Mouse (Mus musculus) heart, embryonic 11.5 days (tissue): Measurements from ENCODE around the gene Ccdc17. TPM values are rescaled to one million over a fixed set of nuclear protein-coding genes. Genes with fewer than 3 reads are reported as not detected.

Source experiments
- ATAC-seq: fragments of 200-750 bp; cut with Nextera tagmentation; replicated peaks from 2 replicates; pipeline ENCODE4 v1.8.0; 2017; ENCODE audit warnings: moderate library complexity; ENCODE audit not compliant: insufficient number of reproducible peaks, low FRiP score, low TSS enrichment
- H3K27ac ChIP-seq: fragments of 300-500 bp; sonication (generic); 2 replicates; pipeline ENCODE4 v1.5.1; 2014; ENCODE audit warnings: mild to moderate bottlenecking, low read depth, low read length
- H3K27me3 ChIP-seq: fragments of 300-500 bp; sonication (generic); 2 replicates; pipeline ENCODE4 v1.6.1; 2014; ENCODE audit warnings: mild to moderate bottlenecking, low read length, mixed read lengths; ENCODE audit not compliant: control insufficient read depth, insufficient read depth
- H3K36me3 ChIP-seq: fragments of 300-500 bp; sonication (generic); 2 replicates; pipeline ENCODE4 v1.6.1; 2014; ENCODE audit warnings: mild to moderate bottlenecking, low read length, moderate library complexity, mixed read lengths; ENCODE audit not compliant: control insufficient read depth, insufficient read depth
- H3K4me1 ChIP-seq: fragments of 300-500 bp; sonication (generic); 2 replicates; pipeline ENCODE4 v1.6.1; 2014; ENCODE audit warnings: low read length; ENCODE audit not compliant: control insufficient read depth, insufficient read depth
- H3K4me2 ChIP-seq: fragments of 300-500 bp; sonication (generic); 2 replicates; pipeline ENCODE4 v1.6.1; 2014; ENCODE audit warnings: mild to moderate bottlenecking, moderate library complexity
- H3K4me3 ChIP-seq: fragments of 300-500 bp; sonication (generic); 2 replicates; pipeline ENCODE4 v1.5.1; 2014; ENCODE audit warnings: low read depth, low read length
- H3K9ac ChIP-seq: fragments of 300-500 bp; sonication (generic); 2 replicates; pipeline ENCODE4 v1.6.1; 2014; ENCODE audit warnings: mild to moderate bottlenecking, low read depth, low read length, moderate library complexity
- H3K9me3 ChIP-seq: fragments of 300-500 bp; sonication (generic); replicated peaks from 2 replicates; pipeline ENCODE4 v1.6.1; 2016; ENCODE audit warnings: low read length; ENCODE audit not compliant: control insufficient read depth
- WGBS: fragments of 180-500 bp; shearing (Covaris S2); extraction: QIAGEN DNeasy Blood & Tissue Kit; methylation state at CpG from one replicate; pipeline ENCODE4 v1.1.7; 2014; ENCODE audit not compliant: insufficient replicate concordance; 5-methylcytosine and 5-hydroxymethylcytosine counted together
- polyA plus RNA-seq: library from polyadenylated mRNA; unstranded; fragments of >200 nt; fragmentation: Nextera tagmentation; extraction: Ambion mirVana; gene quantifications from 2 replicates; pipeline ENCODE4 v1.2.1, GENCODE M21; 2014

Ccdc17 gene
- polyA plus RNA-seq, 1 experiment from 2014 or later = 2.3 TPM

GRCm38 (mm10) chr4:116595793-116596192 is 661 bp upstream of the Ccdc17 start:
- WGBS = 78% methylated on average over 8 of the region's 8 CpGs
- Histone ChIP-seq H3K9me3 (no peaks in the 10 kb centered on the region), H3K4me3 (no peak overlapping the region), H3K4me2 (no peak overlapping the region), H3K27me3 (no peaks in the 10 kb centered on the region), H3K4me1 (peaks cover 12% of the 10 kb centered on the region), H3K36me3 (peaks cover 20% of the 10 kb centered on the region), H3K9ac (no peak overlapping the region), H3K27ac (no peak overlapping the region)
- no peak for ATAC-seq

- Histone ChIP-seq H3K4me2 (peak overlapping the region; percentile 95), H3K4me3 (peak overlapping the region; percentile 77), H3K4me1 (peaks cover 12% of the 10 kb centered on the region), H3K36me3 (peaks cover 19% of the 10 kb centered on the region), H3K9ac (peak overlapping the region; percentile 81), H3K27ac (peak overlapping the region; percentile 79), H3K27me3 (no peaks in the 10 kb centered on the region), H3K9me3 (no peaks in the 10 kb centered on the region)
- peak; percentile 88 for ATAC-seq
- WGBS = 1% methylated on average over 50 of the region's 50 CpGs
These were observed 776 bp downstream of the Ccdc17 start for GRCm38 (mm10) chr4:116596978-116597881.

GRCm38 (mm10) chr4:116612621-116613020 is 16.2 kb downstream of the Ccdc17 start:
- no peak overlapping the region for H3K27ac ChIP-seq
- H3K27me3 ChIP-seq = no peaks in the 10 kb centered on the region
- no peak overlapping the region for H3K4me2 ChIP-seq
- H3K4me1 ChIP-seq = no peaks in the 10 kb centered on the region
- ATAC-seq = no peak
- WGBS = 93% methylated on average over 2 of the region's 2 CpGs
- H3K9ac ChIP-seq = no peak overlapping the region
- peaks cover 40% of the 10 kb centered on the region for H3K36me3 ChIP-seq
- H3K9me3 ChIP-seq = no peaks in the 10 kb centered on the region
- no peak overlapping the region for H3K4me3 ChIP-seq

GRCm38 (mm10) chr4:116615237-116615636 is 18.8 kb downstream of the Ccdc17 start:
- no peak overlapping the region for H3K9ac ChIP-seq
- no peak overlapping the region for H3K4me3 ChIP-seq
- no peaks in the 10 kb centered on the region for H3K9me3 ChIP-seq
- H3K27ac ChIP-seq = no peak overlapping the region
- no peaks in the 10 kb centered on the region for H3K4me1 ChIP-seq
- no peak overlapping the region for H3K4me2 ChIP-seq
- no peaks in the 10 kb centered on the region for H3K27me3 ChIP-seq
- peaks cover 32% of the 10 kb centered on the region for H3K36me3 ChIP-seq
- ATAC-seq = no peak
- 92% methylated on average over 2 of the region's 2 CpGs for WGBS

GRCm38 (mm10) chr4:116624831-116625230 is 28.4 kb downstream of the Ccdc17 start:
- no peak overlapping the region for H3K9ac ChIP-seq
- 90% methylated on average over 4 of the region's 4 CpGs for WGBS
- H3K27me3 ChIP-seq = no peaks in the 10 kb centered on the region

GRCm38 (mm10) chr4:116626658-116627358 is 30.4 kb downstream of the Ccdc17 start:
- under 1% methylated on average over 52 of the region's 53 CpGs for WGBS
- no peaks in the 10 kb centered on the region; the same call in 1 of the 2 replicates for H3K36me3 ChIP-seq
- H3K4me1 ChIP-seq = peaks cover 6% of the 10 kb centered on the region
- H3K9me3 ChIP-seq = no peaks in the 10 kb centered on the region
- ATAC-seq = peak; percentile 77
- H3K27me3 ChIP-seq = no peaks in the 10 kb centered on the region
- peak overlapping the region; percentile 95 for H3K9ac ChIP-seq
- peak overlapping the region; percentile 95 for H3K27ac ChIP-seq
- peak overlapping the region; percentile 73 for H3K4me2 ChIP-seq
- H3K4me3 ChIP-seq = peak overlapping the region; percentile 98

More at GRCm38 (mm10) chr4:116624831-116625230, 28.4 kb downstream of the Ccdc17 start:
- peaks cover 6% of the 10 kb centered on the region; the same call in 1 of the 2 replicates for H3K36me3 ChIP-seq
- ATAC-seq = no peak
- no peak overlapping the region for H3K4me2 ChIP-seq
- H3K9me3 ChIP-seq = no peaks in the 10 kb centered on the region
- no peak overlapping the region for H3K27ac ChIP-seq
- peaks cover 6% of the 10 kb centered on the region for H3K4me1 ChIP-seq
- no peak overlapping the region for H3K4me3 ChIP-seq

GRCm38 (mm10) chr4:116627359-116627716 is 30.9 kb downstream of the Ccdc17 start:
- peak overlapping the region; percentile 95 for H3K9ac ChIP-seq
- H3K9me3 ChIP-seq = no peaks in the 10 kb centered on the region
- H3K27ac ChIP-seq = peak overlapping the region; percentile 95
- H3K36me3 ChIP-seq = no peaks in the 10 kb centered on the region; the same call in 1 of the 2 replicates
- H3K4me2 ChIP-seq = peak overlapping the region; percentile 73
- peak overlapping the region; percentile 98 for H3K4me3 ChIP-seq
- H3K4me1 ChIP-seq = peaks cover 6% of the 10 kb centered on the region
- H3K27me3 ChIP-seq = no peaks in the 10 kb centered on the region
- under 1% methylated on average over 13 of the region's 13 CpGs for WGBS
- ATAC-seq = peak; percentile 89

- peak within 1 kb of the TSS; percentile 95 for H3K27ac ChIP-seq
- H3K4me1 ChIP-seq = peaks cover 6% of the 10 kb centered on the region
- H3K9ac ChIP-seq = peak within 1 kb of the TSS; percentile 95
- WGBS = 7% methylated on average over 23 of the region's 23 CpGs
- H3K36me3 ChIP-seq = no peaks in the 10 kb centered on the region; the same call in 1 of the 2 replicates
- no peaks in the 10 kb centered on the region for H3K27me3 ChIP-seq
- H3K4me3 ChIP-seq = peak within 1 kb of the TSS; percentile 98
- peak; percentile 82 for ATAC-seq
- H3K4me2 ChIP-seq = peak within 1 kb of the TSS; percentile 73
- H3K9me3 ChIP-seq = no peaks in the 10 kb centered on the region
These were observed 31.5 kb downstream of the Ccdc17 start, which contains the start of gene Nasp for GRCm38 (mm10) chr4:116627722-116628662. Nasp (minus strand) TSS chr4:116627941.
